Mouse (Mus musculus) neutrophil, adult 5-6 weeks (primary cell): ENCODE results near the gene Nfic. TPM values are rescaled to one million over a fixed set of nuclear protein-coding genes. Genes with fewer than 3 reads are reported as not detected.

Experiments
- ATAC-seq: fragments of 151-379, 151-347 bp; 2 replicates; pipeline ENCODE4 v1.8.0; 2017; ENCODE audit warnings: mild to moderate bottlenecking, moderate TSS enrichment; ENCODE audit not compliant: insufficient number of reproducible peaks, poor library complexity, low FRiP score, severe bottlenecking; ENCODE audit errors: extremely low read depth
- total RNA-seq: library from RNA; stranded (forward); fragments of 200-1000 nt; gene quantifications from 2 replicates; pipeline ENCODE4 v1.2.3, GENCODE M21; 2017

Gene Nfic
- total RNA-seq, 1 experiment from 2014 or later = 8.3 TPM

GRCm38 (mm10) chr10:81412586-81413309 is 42.7 kb downstream of the Nfic start:
- ATAC-seq = no peak

GRCm38 (mm10) chr10:81411471-81412400 is 43.7 kb downstream of the Nfic start:
- ATAC-seq = no peak

GRCm38 (mm10) chr10:81410981-81411380 is 44.5 kb downstream of the Nfic start:
- ATAC-seq = no peak

- no peak for ATAC-seq
Measured at GRCm38 (mm10) chr10:81410350-81410749, 45.1 kb downstream of the Nfic start.

- no peak for ATAC-seq
Measured at GRCm38 (mm10) chr10:81409330-81409729, 46.1 kb downstream of the Nfic start.

- ATAC-seq = peak; percentile 62
Measured at GRCm38 (mm10) chr10:81408871-81409291, 46.6 kb downstream of the Nfic start.

GRCm38 (mm10) chr10:81408424-81408729 is 47.1 kb downstream of the Nfic start:
- no peak for ATAC-seq

GRCm38 (mm10) chr10:81407539-81408423 is 47.7 kb downstream of the Nfic start:
- peak; percentile 77 for ATAC-seq

- no peak for ATAC-seq
Measured at GRCm38 (mm10) chr10:81406504-81407440, 48.7 kb downstream of the Nfic start.

GRCm38 (mm10) chr10:81405588-81406201 is 49.7 kb downstream of the Nfic start:
- peak; percentile 25; the same call in 1 of the 2 replicates for ATAC-seq

GRCm38 (mm10) chr10:81404720-81405119 is 50.7 kb downstream of the Nfic start:
- ATAC-seq = no peak

GRCm38 (mm10) chr10:81404082-81404481 is 51.4 kb downstream of the Nfic start:
- ATAC-seq = no peak

- ATAC-seq = no peak
Measured at GRCm38 (mm10) chr10:81403511-81403910, 51.9 kb downstream of the Nfic start.

GRCm38 (mm10) chr10:81402227-81402765 is 53.1 kb downstream of the Nfic start:
- ATAC-seq = no peak

GRCm38 (mm10) chr10:81401521-81402226 is 53.8 kb downstream of the Nfic start:
- ATAC-seq = no peak

- ATAC-seq = no peak
Measured at GRCm38 (mm10) chr10:81401205-81401520, 54.3 kb downstream of the Nfic start.
